Mouse (Mus musculus) heart, adult 9 months (tissue): ENCODE results near the gene Dkkl1.
A peak's percentile ranks its signal among the peaks of the same experiment; 100 is the strongest.

ENCODE experiments used
- DNase-seq, 2 experiments: peaks; one replicate each; pipeline ENCODE4 v3.0.0; 2022; ENCODE audit warnings: low spot score in 2 of 2

The Dkkl1 gene

DNA sequence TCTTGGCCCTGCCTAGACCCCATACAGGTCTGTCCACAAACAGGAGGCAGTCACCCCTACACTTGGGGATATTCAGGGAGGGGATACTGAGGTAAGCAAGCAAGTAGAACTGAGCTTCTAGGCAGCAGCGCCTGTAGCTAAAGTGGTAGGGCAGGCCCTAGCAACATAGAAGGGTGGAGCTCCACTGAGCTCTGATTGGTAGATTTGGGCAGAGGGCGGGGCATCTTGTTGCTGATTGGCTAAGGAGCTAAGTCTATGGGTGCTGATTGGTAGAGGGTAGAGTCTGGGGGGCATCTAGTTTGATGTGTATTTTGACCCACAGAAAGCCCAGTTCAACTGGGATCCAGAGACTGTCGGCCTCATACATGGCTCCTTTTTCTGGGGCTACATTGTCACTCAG, 42.5 kb downstream of the Dkkl1 start:
- DNase-seq = no peak

DNA sequence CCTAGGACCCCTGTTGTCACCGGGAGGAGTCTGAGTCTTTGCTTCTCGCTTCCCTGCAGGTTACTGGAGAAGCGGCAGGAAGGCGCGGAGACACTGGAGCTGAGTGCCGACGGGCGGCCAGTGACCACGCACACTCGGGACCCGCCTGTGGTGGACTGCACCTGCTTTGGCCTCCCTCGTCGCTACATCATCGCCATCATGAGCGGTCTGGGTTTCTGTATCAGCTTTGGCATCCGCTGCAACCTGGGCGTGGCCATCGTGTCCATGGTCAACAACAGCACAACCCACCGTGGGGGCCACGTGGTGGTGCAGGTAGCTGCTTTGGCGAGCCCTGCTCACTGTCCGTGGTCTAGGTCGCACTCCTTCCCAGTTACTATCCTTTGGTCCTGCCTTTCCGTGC, 43.3 kb downstream of the Dkkl1 start:
- no peak for DNase-seq

GRCm38 (mm10) chr7:45167761-45168445, 44.0 kb downstream of the Dkkl1 start:
- DNase-seq = no peak

DNA sequence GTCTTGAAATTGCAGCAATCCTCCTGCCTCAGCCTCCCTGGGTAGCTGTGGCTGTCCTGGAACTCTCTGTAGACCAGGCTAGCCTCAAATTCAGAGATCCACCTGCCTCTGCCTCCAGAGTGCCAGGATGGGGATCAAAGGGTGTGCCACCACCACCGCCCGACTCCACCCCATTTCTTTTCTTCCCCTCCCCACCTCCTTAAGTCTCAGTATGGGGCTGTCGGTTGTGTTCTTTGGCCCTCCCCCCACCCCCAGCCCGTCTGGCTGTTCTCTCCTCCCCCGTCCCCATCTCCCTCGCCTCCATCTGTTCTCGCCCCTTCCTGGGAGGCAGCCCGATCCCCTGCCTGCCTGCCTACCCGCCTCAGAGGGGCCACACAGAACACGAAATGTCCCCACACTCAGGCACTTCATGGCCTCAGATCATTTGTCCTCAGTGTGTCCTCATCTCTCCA, 45.0 kb downstream of the Dkkl1 start:
- no peak for DNase-seq

- DNase-seq = no peak
Measured at GRCm38 (mm10) chr7:45165701-45166100, 46.2 kb downstream of the Dkkl1 start.

DNA sequence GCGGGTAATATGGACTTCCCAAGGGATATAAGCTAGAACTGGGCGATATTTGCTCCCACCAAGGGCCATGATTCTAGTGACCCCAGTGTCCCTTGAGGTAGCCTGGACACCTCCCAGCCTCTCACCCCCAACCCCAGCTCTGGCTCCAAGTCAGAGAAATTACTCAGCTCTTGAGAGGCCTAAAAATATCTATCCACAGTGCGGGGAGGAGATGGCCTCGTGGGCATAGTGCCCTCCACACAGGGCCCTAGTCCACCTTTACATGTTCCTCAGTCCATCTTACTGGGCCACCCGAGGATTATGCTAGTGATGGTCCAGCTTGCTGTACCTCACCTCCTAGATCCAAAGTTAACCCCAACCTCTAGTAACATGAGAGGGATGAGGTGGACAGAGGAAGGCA, 47.1 kb downstream of the Dkkl1 start:
- DNase-seq = no peak

DNA sequence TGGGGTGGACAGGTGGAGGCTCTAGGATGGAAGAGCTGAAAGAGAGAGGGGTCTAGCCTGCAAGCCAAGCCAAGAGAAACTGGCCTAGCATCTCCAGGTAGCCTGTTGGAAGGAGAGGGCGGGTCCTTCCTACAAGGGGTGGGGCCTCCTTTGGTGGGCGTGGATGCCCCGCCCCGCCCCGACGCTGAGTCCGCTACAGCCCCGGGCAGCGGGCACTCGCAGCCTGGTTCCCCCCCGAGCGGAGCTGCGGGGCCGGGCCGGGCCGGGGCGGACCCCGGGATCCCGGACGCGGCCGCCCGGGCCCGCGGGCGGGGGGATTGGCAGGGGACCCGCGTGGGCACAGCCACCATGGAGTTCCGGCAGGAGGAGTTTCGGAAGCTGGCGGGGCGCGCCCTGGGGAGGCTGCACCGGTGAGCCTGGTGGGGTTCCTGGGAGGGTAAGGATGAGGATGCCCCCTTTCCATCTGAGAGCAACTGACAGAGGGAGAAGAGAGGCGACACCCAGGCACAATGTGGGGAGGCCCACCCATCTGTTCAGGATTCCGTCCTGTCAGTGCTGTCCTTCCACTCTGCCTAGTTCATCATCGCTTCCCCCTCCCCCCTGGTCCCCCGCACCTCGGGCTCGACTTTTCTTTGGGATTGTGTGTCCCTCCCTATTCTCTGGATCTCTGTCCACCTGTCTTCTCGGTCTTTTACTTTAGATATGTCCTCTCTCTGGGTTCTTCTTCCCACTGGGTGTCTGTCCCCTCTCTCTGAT, 48.0 kb downstream of the Dkkl1 start, which contains the start of gene Slc17a7:
Gene Slc17a7 (plus strand): TSS at position 215 of the 756 bp plus-strand sequence.
- DNase-seq = no peak

DNA sequence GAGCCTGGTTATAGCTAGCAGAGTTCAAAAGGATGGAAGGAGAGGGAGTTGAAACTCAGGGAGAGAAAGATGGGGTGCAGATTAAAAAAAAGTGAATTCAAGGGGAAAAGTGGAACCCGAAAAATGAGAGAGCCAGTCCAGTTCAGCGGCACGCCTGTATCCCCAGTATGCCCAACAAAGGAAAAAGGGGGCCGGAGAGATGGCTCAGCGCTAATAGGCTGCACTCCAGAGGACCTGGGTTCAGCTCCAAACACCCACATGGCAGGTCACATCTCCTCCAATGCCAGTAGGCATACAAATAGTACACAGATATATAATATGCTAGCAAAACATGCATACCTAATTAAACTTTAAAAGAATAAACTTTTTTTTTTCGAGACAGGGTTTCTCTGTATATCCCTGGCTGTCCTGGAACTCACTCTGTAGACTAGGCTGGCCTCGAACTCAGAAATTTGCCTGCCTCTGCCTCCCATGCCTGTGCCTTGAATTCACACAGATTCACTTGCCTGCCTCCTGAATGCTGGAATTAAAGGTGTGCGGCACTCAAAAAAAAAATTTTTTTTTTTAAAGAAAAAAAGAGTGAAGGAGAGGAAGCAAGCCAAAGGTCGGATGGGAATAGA, 48.8 kb downstream of the Dkkl1 start:
- no peak for DNase-seq

- no peak for DNase-seq
Measured at GRCm38 (mm10) chr7:45162551-45162950, 49.4 kb downstream of the Dkkl1 start.

- peak; percentile 81 to 85 for DNase-seq
Measured at GRCm38 (mm10) chr7:45161612-45162473, 50.1 kb downstream of the Dkkl1 start.

DNA sequence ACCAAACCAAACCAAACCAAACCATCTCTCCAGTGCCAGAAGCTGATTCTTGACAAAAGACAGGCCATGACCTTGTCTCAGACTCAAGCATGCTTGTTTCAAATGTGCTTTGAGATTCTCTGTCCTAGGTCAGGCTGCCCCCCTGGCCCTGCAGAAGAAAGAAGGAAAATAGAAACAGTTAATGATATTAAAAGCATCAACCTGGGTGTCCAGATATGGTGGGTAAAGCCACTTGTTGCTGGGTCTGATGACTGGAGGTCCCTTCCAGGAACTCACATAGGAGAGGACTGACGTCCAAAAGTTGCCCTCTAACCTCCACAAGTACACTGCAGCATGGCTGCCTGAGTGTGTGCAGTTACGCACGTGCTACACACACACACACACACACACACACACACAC, 51.1 kb downstream of the Dkkl1 start:
- DNase-seq = no peak

- DNase-seq = no peak
Measured at GRCm38 (mm10) chr7:45160316-45160800, 51.6 kb downstream of the Dkkl1 start.

DNA sequence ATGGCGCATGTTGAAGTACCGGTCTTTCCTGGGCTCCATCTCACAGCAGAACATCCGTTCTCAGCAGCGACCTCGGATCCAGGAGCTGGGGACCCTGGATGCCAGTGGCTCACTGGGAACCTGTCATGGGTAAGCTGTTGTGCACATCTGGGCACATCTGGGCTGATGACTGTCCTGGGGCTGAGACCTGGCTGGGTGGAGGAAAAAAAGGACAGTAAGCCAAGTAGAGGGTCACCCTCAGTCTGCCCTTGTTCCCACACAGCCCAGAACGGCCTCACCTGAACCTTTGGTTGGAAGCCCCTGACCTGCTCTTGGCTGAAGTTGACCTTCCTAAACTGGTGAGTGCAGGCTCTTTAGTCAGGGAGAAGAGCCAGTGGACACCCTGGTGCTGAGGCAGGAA, 53.0 kb downstream of the Dkkl1 start:
- DNase-seq = no peak
